Mouse (Mus musculus) midbrain, embryonic 14.5 days (tissue): ENCODE measurements at regions not wholly inside any gene's neighbourhood (a gene's known extent, or its start where the extent isn't known, plus 50 kb on each side); places are given as distances from the start of the nearest gene placed in this dataset.
A peak's percentile ranks its signal among the peaks of the same experiment; 100 is the strongest.

Experiments used
- ATAC-seq: fragments of 200-750 bp; cut with Nextera tagmentation; 2 replicates; pipeline ENCODE4 v1.8.0; 2017; ENCODE audit warnings: moderate number of reproducible peaks, moderate library complexity; ENCODE audit not compliant: low FRiP score, low TSS enrichment
- DNase-seq: peaks from one replicate; pipeline ENCODE4 v3.0.0-alpha.2; 2015
- H3K27ac ChIP-seq: fragments of 300-500 bp; sonication (generic); replicated peaks from 2 replicates; pipeline ENCODE4 v1.5.1; 2014; ENCODE audit warnings: mild to moderate bottlenecking, low read depth, low read length, moderate library complexity
- H3K27me3 ChIP-seq: fragments of 300-500 bp; sonication (generic); 2 replicates; pipeline ENCODE4 v1.6.1; 2014; ENCODE audit warnings: low read length, control low read depth, mixed read lengths; ENCODE audit not compliant: control insufficient read depth, insufficient read depth
- H3K36me3 ChIP-seq: fragments of 300-500 bp; sonication (generic); 2 replicates; pipeline ENCODE4 v1.6.1; 2014; ENCODE audit warnings: low read length, control low read depth; ENCODE audit not compliant: control insufficient read depth, insufficient read depth
- H3K4me1 ChIP-seq: fragments of 300-500 bp; sonication (generic); 2 replicates; pipeline ENCODE4 v1.6.1; 2014; ENCODE audit warnings: mild to moderate bottlenecking, antibody characterized with exemption, low read length, control low read depth; ENCODE audit not compliant: control insufficient read depth, insufficient read depth
- H3K4me2 ChIP-seq: fragments of 300-500 bp; sonication (generic); 2 replicates; pipeline ENCODE4 v1.6.1; 2014; ENCODE audit warnings: mild to moderate bottlenecking, low read length, moderate library complexity
- H3K4me3 ChIP-seq: fragments of 300-500 bp; sonication (generic); replicated peaks from 2 replicates; pipeline ENCODE4 v1.5.1; 2014; ENCODE audit warnings: low read depth, low read length
- H3K9ac ChIP-seq: fragments of 300-500 bp; sonication (generic); replicated peaks from 2 replicates; pipeline ENCODE4 v1.6.1; 2014; ENCODE audit warnings: mild to moderate bottlenecking, low read length, moderate library complexity
- H3K9me3 ChIP-seq: fragments of 300-500 bp; sonication (generic); 2 replicates; pipeline ENCODE4 v1.6.1; 2016; ENCODE audit warnings: low read length, control low read depth, mixed read lengths; ENCODE audit not compliant: control insufficient read depth
- WGBS: fragments of 180-500 bp; shearing (Covaris S2); extraction: QIAGEN DNeasy Blood & Tissue Kit; methylation state at CpG from one replicate; pipeline ENCODE4 v1.1.7; 2014; 5-methylcytosine and 5-hydroxymethylcytosine counted together

- Histone ChIP-seq H3K27me3 (no peaks in the 10 kb centered on the region), H3K4me3 (no peak overlapping the region), H3K4me1 (no peaks in the 10 kb centered on the region), H3K4me2 (no peak overlapping the region), H3K9me3 (no peaks in the 10 kb centered on the region), H3K27ac (no peak overlapping the region), H3K9ac (no peak overlapping the region), H3K36me3 (no peaks in the 10 kb centered on the region)
- DNase-seq (peak; percentile 20), ATAC-seq (no peak)
- 68% methylated on average over 7 of the region's 7 CpGs for WGBS
These were observed 1420.0 kb upstream of the Got2 start for GRCm38 (mm10) chr8:97308304-97308703.

- 7% methylated on average over 3 of the region's 3 CpGs for WGBS
These were observed 1382.2 kb upstream of the Got2 start for GRCm38 (mm10) chr8:97270582-97270981.

GRCm38 (mm10) chr8:97260964-97261363 is 1372.6 kb upstream of the Got2 start:
- Histone ChIP-seq H3K4me2 (no peak overlapping the region), H3K27me3 (no peaks in the 10 kb centered on the region), H3K9ac (no peak overlapping the region), H3K27ac (no peak overlapping the region), H3K36me3 (no peaks in the 10 kb centered on the region), H3K4me1 (no peaks in the 10 kb centered on the region), H3K4me3 (no peak overlapping the region), H3K9me3 (no peaks in the 10 kb centered on the region)
- DNase-seq (no peak), ATAC-seq (no peak)
- 96% methylated on average over 1 of the region's 1 CpGs for WGBS

More at GRCm38 (mm10) chr8:97270582-97270981, 1382.2 kb upstream of the Got2 start:
- ATAC-seq = no peak; the same call in 1 of the 2 replicates
- H3K9me3 ChIP-seq = no peaks in the 10 kb centered on the region
- H3K27me3 ChIP-seq = no peaks in the 10 kb centered on the region
- no peak overlapping the region for H3K9ac ChIP-seq
- peak; percentile 56 for DNase-seq
- no peak overlapping the region for H3K27ac ChIP-seq
- H3K36me3 ChIP-seq = no peaks in the 10 kb centered on the region
- no peak overlapping the region for H3K4me2 ChIP-seq
- peaks cover 3% of the 10 kb centered on the region; the same call in 1 of the 2 replicates for H3K4me1 ChIP-seq
- no peak overlapping the region for H3K4me3 ChIP-seq

GRCm38 (mm10) chr8:97254169-97254568 is 1365.8 kb upstream of the Got2 start:
- H3K36me3 ChIP-seq = no peaks in the 10 kb centered on the region
- no peak overlapping the region for H3K4me2 ChIP-seq
- ATAC-seq (no peak), DNase-seq (peak; percentile 25)
- no peak overlapping the region for H3K9ac ChIP-seq
- no peak overlapping the region for H3K27ac ChIP-seq
- no peaks in the 10 kb centered on the region for H3K4me1 ChIP-seq
- H3K4me3 ChIP-seq = no peak overlapping the region
- no peaks in the 10 kb centered on the region for H3K9me3 ChIP-seq
- no peaks in the 10 kb centered on the region for H3K27me3 ChIP-seq

GRCm38 (mm10) chr8:97252232-97252631 is 1363.9 kb upstream of the Got2 start:
- no peak for ATAC-seq
- Histone ChIP-seq H3K27ac (no peak overlapping the region), H3K4me1 (no peaks in the 10 kb centered on the region), H3K9me3 (no peaks in the 10 kb centered on the region), H3K27me3 (no peaks in the 10 kb centered on the region), H3K9ac (no peak overlapping the region), H3K4me2 (no peak overlapping the region), H3K36me3 (no peaks in the 10 kb centered on the region), H3K4me3 (no peak overlapping the region)
- 89% methylated on average over 3 of the region's 3 CpGs for WGBS
- DNase-seq = no peak

GRCm38 (mm10) chr8:97251458-97251865 is 1363.1 kb upstream of the Got2 start:
- no peaks in the 10 kb centered on the region for H3K27me3 ChIP-seq
- no peak overlapping the region for H3K4me2 ChIP-seq
- DNase-seq (peak; percentile 75), ATAC-seq (no peak)
- no peaks in the 10 kb centered on the region for H3K9me3 ChIP-seq
- no peak overlapping the region for H3K9ac ChIP-seq
- H3K27ac ChIP-seq = no peak overlapping the region
- WGBS = 63% methylated on average over 5 of the region's 5 CpGs
- H3K36me3 ChIP-seq = no peaks in the 10 kb centered on the region
- no peak overlapping the region for H3K4me3 ChIP-seq
- H3K4me1 ChIP-seq = no peaks in the 10 kb centered on the region

GRCm38 (mm10) chr8:97234551-97235107 is 1346.3 kb upstream of the Got2 start:
- Histone ChIP-seq H3K36me3 (no peaks in the 10 kb centered on the region), H3K27me3 (no peaks in the 10 kb centered on the region), H3K4me3 (no peak overlapping the region), H3K4me1 (no peaks in the 10 kb centered on the region), H3K9me3 (no peaks in the 10 kb centered on the region), H3K9ac (no peak overlapping the region), H3K27ac (no peak overlapping the region), H3K4me2 (no peak overlapping the region)
- 95% methylated on average over 4 of the region's 4 CpGs for WGBS
- ATAC-seq (no peak), DNase-seq (no peak)

- H3K27ac ChIP-seq = no peak overlapping the region
- H3K4me2 ChIP-seq = no peak overlapping the region
- no peak for ATAC-seq
- no peaks in the 10 kb centered on the region for H3K27me3 ChIP-seq
- peak; percentile 43 for DNase-seq
- H3K4me1 ChIP-seq = no peaks in the 10 kb centered on the region
- H3K36me3 ChIP-seq = no peaks in the 10 kb centered on the region
- no peak overlapping the region for H3K4me3 ChIP-seq
- WGBS = 59% methylated on average over 2 of the region's 2 CpGs
- H3K9me3 ChIP-seq = no peaks in the 10 kb centered on the region
- H3K9ac ChIP-seq = no peak overlapping the region
These were observed 1344.5 kb upstream of the Got2 start for GRCm38 (mm10) chr8:97232619-97233376.

- Histone ChIP-seq H3K4me3 (no peak overlapping the region), H3K9me3 (no peaks in the 10 kb centered on the region), H3K4me2 (no peak overlapping the region), H3K36me3 (no peaks in the 10 kb centered on the region), H3K27me3 (no peaks in the 10 kb centered on the region), H3K4me1 (no peaks in the 10 kb centered on the region), H3K27ac (no peak overlapping the region), H3K9ac (no peak overlapping the region)
- DNase-seq (no peak), ATAC-seq (no peak)
- WGBS = 89% methylated on average over 5 of the region's 5 CpGs
These were observed 1343.3 kb upstream of the Got2 start for GRCm38 (mm10) chr8:97231652-97232051.
